Mouse (Mus musculus) kidney, embryonic 14.5 days (tissue): ENCODE data around the gene Pth. TPM values are rescaled to one million over a fixed set of nuclear protein-coding genes. Genes with fewer than 3 reads are reported as not detected.

Source experiments
- ATAC-seq: fragments of 200-750 bp; cut with Nextera tagmentation; 2 replicates; pipeline ENCODE4 v1.8.0; 2017; ENCODE audit warnings: moderate number of reproducible peaks, mild to moderate bottlenecking, moderate TSS enrichment, moderate library complexity; ENCODE audit not compliant: low FRiP score, low TSS enrichment
- H3K27ac ChIP-seq: fragments of 300-500 bp; sonication (generic); 2 replicates; pipeline ENCODE4 v1.5.1; 2014; ENCODE audit warnings: low read depth, mild to moderate bottlenecking, low read length, moderate library complexity, mixed read lengths
- H3K27me3 ChIP-seq: fragments of 300-500 bp; sonication (generic); 2 replicates; pipeline ENCODE4 v1.6.1; 2014; ENCODE audit warnings: mild to moderate bottlenecking, low read length; ENCODE audit not compliant: control insufficient read depth, insufficient read depth
- H3K36me3 ChIP-seq: fragments of 300-500 bp; sonication (generic); 2 replicates; pipeline ENCODE4 v1.6.1; 2014; ENCODE audit warnings: low read length, mixed read lengths; ENCODE audit not compliant: control insufficient read depth, insufficient read depth
- H3K4me1 ChIP-seq: fragments of 300-500 bp; sonication (generic); 2 replicates; pipeline ENCODE4 v1.6.1; 2014; ENCODE audit warnings: low read length, mixed read lengths; ENCODE audit not compliant: control insufficient read depth, insufficient read depth
- H3K4me2 ChIP-seq: fragments of 300-500 bp; sonication (generic); replicated peaks from 2 replicates; pipeline ENCODE4 v1.6.1; 2014; ENCODE audit warnings: low read depth, mild to moderate bottlenecking, low read length
- H3K4me3 ChIP-seq: fragments of 300-500 bp; sonication (generic); 2 replicates; pipeline ENCODE4 v1.5.1; 2014; ENCODE audit warnings: mild to moderate bottlenecking, low read length
- H3K9ac ChIP-seq: fragments of 300-500 bp; sonication (generic); 2 replicates; pipeline ENCODE4 v1.6.1; 2014; ENCODE audit warnings: low read depth, mild to moderate bottlenecking, low read length, moderate library complexity
- H3K9me3 ChIP-seq: fragments of 300-500 bp; sonication (generic); 2 replicates; pipeline ENCODE4 v1.6.1; 2016; ENCODE audit warnings: low read length; ENCODE audit not compliant: control insufficient read depth
- WGBS: fragments of 180-500 bp; shearing (Covaris S2); extraction: QIAGEN DNeasy Blood & Tissue Kit; methylation state at CpG from one replicate; pipeline ENCODE4 v1.1.7; 2014; 5-methylcytosine and 5-hydroxymethylcytosine counted together
- polyA plus RNA-seq: library from polyadenylated mRNA; unstranded; fragments of >200 nt; fragmentation: Nextera tagmentation; extraction: Ambion mirVana; gene quantifications from 2 replicates; pipeline ENCODE4 v1.2.1, GENCODE M21; 2014

Gene Pth
- polyA plus RNA-seq, 1 experiment from 2014 or later = not detected

DNA sequence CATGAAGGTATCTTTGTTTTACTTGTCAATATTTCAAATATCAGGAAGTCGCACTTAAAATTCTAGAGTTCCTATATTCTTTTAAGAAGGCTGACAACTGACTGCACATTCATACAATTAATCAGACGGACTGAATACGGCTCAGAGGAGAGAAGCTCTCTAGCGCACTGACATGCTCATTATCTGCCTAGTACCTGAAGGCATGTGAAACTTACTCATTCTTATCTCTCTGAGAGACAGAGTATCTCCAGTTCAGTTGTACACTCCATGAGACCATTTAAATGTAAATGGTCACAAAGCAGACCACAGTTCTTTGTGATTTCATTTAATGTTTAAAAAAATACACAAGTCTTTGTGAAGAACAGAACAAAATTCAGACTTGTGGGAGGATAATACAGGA lies 20.9 kb downstream of the Pth start:
- Histone ChIP-seq H3K27ac (no peak overlapping the region), H3K4me2 (no peak overlapping the region), H3K4me3 (no peak overlapping the region), H3K9me3 (no peaks in the 10 kb centered on the region), H3K36me3 (no peaks in the 10 kb centered on the region), H3K9ac (no peak overlapping the region), H3K27me3 (no peaks in the 10 kb centered on the region), H3K4me1 (peaks cover 3% of the 10 kb centered on the region; the same call in 1 of the 2 replicates)
- no peak for ATAC-seq
- 85% methylated on average over 4 of the region's 4 CpGs for WGBS

DNA sequence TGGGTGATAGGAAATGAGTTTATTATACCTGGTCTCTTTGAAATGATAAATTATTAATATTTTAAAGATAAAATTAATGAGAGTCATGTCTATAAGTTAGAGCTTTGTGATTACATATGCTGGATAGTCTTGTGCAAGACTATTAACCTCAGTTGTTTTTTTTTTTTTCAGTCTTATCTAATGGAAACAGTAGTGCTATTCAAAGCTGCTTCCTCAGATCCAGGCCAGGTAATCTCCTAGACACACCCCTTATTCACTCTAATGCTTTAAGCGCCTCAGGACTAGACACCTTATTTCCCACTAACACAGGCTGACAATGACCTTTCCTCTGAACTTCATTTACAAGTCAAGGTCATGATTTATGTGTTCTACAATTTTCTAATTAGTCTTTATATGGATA lies 39.3 kb downstream of the Pth start:
- Histone ChIP-seq H3K27me3 (no peaks in the 10 kb centered on the region), H3K27ac (no peak overlapping the region), H3K9ac (no peak overlapping the region), H3K4me1 (no peaks in the 10 kb centered on the region), H3K36me3 (no peaks in the 10 kb centered on the region), H3K9me3 (no peaks in the 10 kb centered on the region), H3K4me2 (no peak overlapping the region), H3K4me3 (no peak overlapping the region)
- 79% methylated on average over 1 of the region's 1 CpGs for WGBS
- no peak for ATAC-seq

DNA sequence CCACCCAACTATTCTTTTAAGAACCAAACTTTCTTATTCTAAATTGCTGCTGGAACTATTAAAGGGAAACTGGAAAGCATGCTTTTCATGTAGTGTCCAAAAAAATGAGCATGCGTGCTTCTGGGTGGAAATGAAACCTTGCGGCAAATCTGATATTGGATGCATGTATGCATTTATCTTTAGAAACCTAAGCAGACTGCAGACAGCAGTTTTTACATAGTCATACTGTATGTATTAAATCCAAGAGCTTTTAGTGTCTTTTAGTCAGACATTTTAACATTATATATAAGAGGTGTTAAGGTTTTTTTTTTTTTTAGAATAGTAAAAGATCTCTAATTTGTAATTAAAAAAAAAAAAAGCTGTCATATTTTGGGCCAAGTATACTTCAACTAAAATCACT lies 40.7 kb downstream of the Pth start:
- Histone ChIP-seq H3K4me3 (no peak overlapping the region), H3K27ac (no peak overlapping the region), H3K9me3 (no peaks in the 10 kb centered on the region), H3K9ac (no peak overlapping the region), H3K27me3 (no peaks in the 10 kb centered on the region), H3K36me3 (no peaks in the 10 kb centered on the region), H3K4me1 (no peaks in the 10 kb centered on the region), H3K4me2 (no peak overlapping the region)
- no peak for ATAC-seq
- 95% methylated on average over 2 of the region's 2 CpGs for WGBS

DNA sequence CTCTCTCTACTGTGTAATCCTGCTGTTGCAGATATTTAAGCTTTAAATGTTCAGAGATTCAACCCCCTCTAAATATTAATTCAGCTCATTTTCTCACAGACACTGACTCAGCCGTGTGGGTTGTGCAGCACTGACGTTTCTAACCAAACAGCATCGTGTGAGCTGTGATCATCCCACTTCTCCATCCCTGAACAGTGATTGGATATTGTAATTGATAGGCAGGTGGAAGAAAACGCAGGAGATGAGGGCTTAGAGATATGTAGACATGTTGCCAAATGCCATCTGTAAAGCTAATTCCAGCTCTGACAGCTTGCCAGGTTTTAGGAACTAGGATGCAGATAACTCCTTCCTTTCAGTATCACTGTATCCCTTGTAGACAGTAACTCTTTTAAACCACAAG lies 41.1 kb downstream of the Pth start:
- 58% methylated on average over 4 of the region's 4 CpGs for WGBS

More for the DNA sequence above, 41.1 kb downstream of the Pth start:
- Histone ChIP-seq H3K27ac (no peak overlapping the region), H3K9me3 (no peaks in the 10 kb centered on the region), H3K4me2 (no peak overlapping the region), H3K9ac (no peak overlapping the region), H3K4me3 (no peak overlapping the region), H3K4me1 (no peaks in the 10 kb centered on the region), H3K27me3 (no peaks in the 10 kb centered on the region), H3K36me3 (no peaks in the 10 kb centered on the region)
- ATAC-seq = no peak

Other genes starting within 250 kb of the Pth start
- 8.0 and 11.2 TPM in 2 replicates for gene Arntl, start 181.1 kb downstream of the Pth start, polyA plus RNA-seq
- 18.0 and 24.4 TPM in 2 replicates for gene Btbd10, start 19.2 kb downstream of the Pth start, polyA plus RNA-seq
- gene Far1, start 125.3 kb upstream of the Pth start, polyA plus RNA-seq = 62.8 and 90.8 TPM in 2 replicates